Mouse (Mus musculus) mouse embryonic stem cell (cell line): ENCODE data around the gene Kctd15.

ENCODE experiments used
- in situ Hi-C, 2 experiments: fragments of 300-500 bp; cut with MboI; formaldehyde crosslinking; loops; 1 replicate in 1 of 2; 3 replicates in 1 of 2; pipeline ENCODE4 v1.14.3; 2019 to 2020; ENCODE audit warnings: low sequenced_read_pairs in 2 of 2, low pct_unique_long_range_greater_than_20kb in 1 of 2, mixed read lengths in 1 of 2; ENCODE audit not compliant: unreplicated experiment in 1 of 2

The Kctd15 gene

GRCm38 (mm10) chr7:34656632-34657031 is at the start of gene Kctd15:
Kctd15 (minus strand) TSS chr7:34656732.
- in situ Hi-C loops = no loop called here

- in situ Hi-C loops = no loop called here
Observed at GRCm38 (mm10) chr7:34704401-34704800, 47.9 kb upstream of the Kctd15 start.

- in situ Hi-C loops = no loop called here
Observed at GRCm38 (mm10) chr7:34703437-34703836, 46.9 kb upstream of the Kctd15 start.

- in situ Hi-C loops = no loop called here
Observed at GRCm38 (mm10) chr7:34702718-34703351, 46.3 kb upstream of the Kctd15 start.

GRCm38 (mm10) chr7:34699888-34700287 is 43.4 kb upstream of the Kctd15 start:
- in situ Hi-C loops = no loop called here

GRCm38 (mm10) chr7:34698221-34698620 is 41.7 kb upstream of the Kctd15 start:
- in situ Hi-C loops = no loop called here

GRCm38 (mm10) chr7:34696086-34696485 is 39.6 kb upstream of the Kctd15 start:
- in situ Hi-C loops = no loop called here

GRCm38 (mm10) chr7:34694898-34695297 is 38.4 kb upstream of the Kctd15 start:
- in situ Hi-C loops = no loop called here

GRCm38 (mm10) chr7:34693916-34694315 is 37.4 kb upstream of the Kctd15 start:
- in situ Hi-C loops = no loop called here

GRCm38 (mm10) chr7:34693072-34693471 is 36.5 kb upstream of the Kctd15 start:
- in situ Hi-C loops = no loop called here

GRCm38 (mm10) chr7:34690111-34690510 is 33.6 kb upstream of the Kctd15 start:
- in situ Hi-C loops = no loop called here

- in situ Hi-C loops = no loop called here
Observed at GRCm38 (mm10) chr7:34689028-34689427, 32.5 kb upstream of the Kctd15 start.

- in situ Hi-C loops = no loop called here
Observed at GRCm38 (mm10) chr7:34685801-34686200, 29.3 kb upstream of the Kctd15 start.

- in situ Hi-C loops = no loop called here
Observed at GRCm38 (mm10) chr7:34685176-34685575, 28.6 kb upstream of the Kctd15 start.

GRCm38 (mm10) chr7:34680771-34681421 is 24.4 kb upstream of the Kctd15 start:
- in situ Hi-C loops = no loop called here

GRCm38 (mm10) chr7:34679886-34680285 is 23.4 kb upstream of the Kctd15 start:
- in situ Hi-C loops = loop anchor here (5.0 to 10.0 kb wide), 3 partner anchors 42 to 67 kb away; no protein-coding TSS in a partner anchor

GRCm38 (mm10) chr7:34675831-34676514 is 19.4 kb upstream of the Kctd15 start:
- in situ Hi-C loops = loop anchor here (5.0 to 10.0 kb wide), 3 partner anchors 46 to 71 kb away; no protein-coding TSS in a partner anchor

- in situ Hi-C loops = loop anchor here (5.0 to 10.0 kb wide), 3 partner anchors 47 to 72 kb away; no protein-coding TSS in a partner anchor
Observed at GRCm38 (mm10) chr7:34675120-34675790, 18.7 kb upstream of the Kctd15 start.

GRCm38 (mm10) chr7:34672916-34673315 is 16.4 kb upstream of the Kctd15 start:
- in situ Hi-C loops = loop anchor here (5.0 to 10.0 kb wide), 3 partner anchors 56 to 266 kb away; no protein-coding TSS in a partner anchor
